Mouse (Mus musculus): ENCODE data around the gene Cd44. TPM values are rescaled to one million over a fixed set of nuclear protein-coding genes. Genes with fewer than 3 reads are reported as not detected.

Gene Cd44
- total RNA-seq, 1 experiment from 2014 or later, result 371 TPM

DNA sequence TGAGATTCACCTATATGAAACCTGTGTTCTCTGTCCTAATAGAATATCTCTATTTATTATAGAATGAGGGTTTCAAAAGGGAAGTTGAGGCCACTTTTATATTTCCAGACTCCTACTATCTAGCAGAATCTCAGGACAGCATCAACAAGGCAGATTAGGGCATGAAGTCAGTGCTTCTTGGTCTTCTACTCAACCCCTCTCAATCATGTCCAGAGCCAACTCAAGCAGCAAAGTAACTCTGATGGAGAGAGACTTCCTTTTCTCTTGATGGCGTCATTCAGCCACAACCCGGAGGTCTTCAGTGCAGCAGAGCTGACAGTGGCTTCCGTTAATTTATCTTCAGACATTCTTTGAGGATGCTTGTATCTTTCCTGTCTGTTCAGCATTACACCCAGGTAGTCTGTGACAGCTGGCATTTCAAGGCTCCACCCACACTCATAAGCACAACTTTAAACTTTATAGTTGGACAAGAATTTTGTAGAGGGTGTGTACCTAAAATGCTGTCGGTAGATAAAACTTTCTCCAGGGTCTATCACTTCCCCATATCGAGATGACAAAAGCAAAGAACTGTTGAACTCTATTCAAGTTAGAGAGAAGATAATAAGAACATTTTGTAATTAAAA lies 52.5 kb downstream of the Cd44 start:
- ATAC-seq (replicated peaks; ENCODE audit: insufficient number of reproducible peaks, low FRiP score, low TSS enrichment, poor library complexity, severe bottlenecking), result 0 out of 2 replicates have a peak, but pooled peaks have one; percentile 42

DNA sequence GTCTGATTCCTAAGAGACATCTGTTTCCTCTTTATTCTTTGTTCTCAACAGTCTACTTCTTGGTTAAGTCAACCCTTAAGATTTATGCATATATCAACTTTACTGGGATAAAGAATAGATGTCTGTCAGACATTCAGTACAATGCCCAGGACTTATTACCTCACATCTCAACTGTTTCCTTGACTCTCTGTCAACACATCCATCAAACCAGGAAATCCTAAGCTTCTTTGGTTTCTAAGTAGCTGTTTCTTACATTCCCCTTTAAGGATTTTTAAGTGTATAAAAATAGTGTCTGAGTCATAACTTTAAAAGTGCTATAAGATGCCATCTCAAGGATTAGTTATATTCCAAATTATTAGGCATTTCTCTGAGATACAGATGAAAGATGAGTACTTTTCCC lies 60.2 kb downstream of the Cd44 start:
- no peak for ATAC-seq (replicated peaks; ENCODE audit: insufficient number of reproducible peaks, low FRiP score, low TSS enrichment, poor library complexity, severe bottlenecking)

DNA sequence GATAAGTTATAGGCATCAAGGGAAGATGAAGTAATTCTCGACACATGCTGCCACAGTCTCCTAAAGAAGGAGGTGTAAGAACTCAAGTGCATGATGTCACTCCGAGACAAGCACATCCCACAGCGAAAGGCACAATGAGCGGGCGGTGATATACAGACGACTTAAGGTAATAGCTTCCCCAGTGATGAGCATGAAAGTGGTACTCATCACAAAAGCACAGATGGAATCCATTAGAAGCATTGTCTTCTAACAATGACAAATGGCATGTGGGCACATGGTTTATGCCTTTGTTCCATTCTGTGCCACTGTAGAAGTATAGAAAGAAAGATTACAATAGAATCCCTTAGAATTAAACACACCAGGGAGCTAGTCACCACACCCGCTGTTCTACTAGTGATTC lies 63.3 kb downstream of the Cd44 start:
- ATAC-seq (replicated peaks; ENCODE audit: insufficient number of reproducible peaks, low FRiP score, low TSS enrichment, poor library complexity, severe bottlenecking), result no peak

DNA sequence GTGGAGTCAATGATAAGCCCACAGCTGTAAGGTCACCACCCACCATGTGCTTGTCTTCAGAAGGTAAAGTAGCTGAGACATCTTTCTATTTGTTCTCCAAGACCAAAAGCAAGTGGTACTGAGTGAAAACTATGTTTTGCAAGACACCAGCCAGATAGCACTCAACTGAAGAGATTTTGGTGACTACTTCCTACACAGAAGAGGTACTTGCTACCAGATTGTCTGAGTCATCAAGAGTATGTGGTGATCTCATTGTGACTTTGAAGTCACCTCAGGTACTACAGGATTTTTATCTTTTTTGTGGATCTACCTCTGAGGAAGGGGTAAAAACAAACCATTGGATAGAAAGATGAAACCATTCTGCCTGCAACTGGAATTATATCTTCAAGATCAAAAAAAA lies 69.9 kb downstream of the Cd44 start:
- no peak for ATAC-seq (replicated peaks; ENCODE audit: insufficient number of reproducible peaks, low FRiP score, low TSS enrichment, poor library complexity, severe bottlenecking)

DNA sequence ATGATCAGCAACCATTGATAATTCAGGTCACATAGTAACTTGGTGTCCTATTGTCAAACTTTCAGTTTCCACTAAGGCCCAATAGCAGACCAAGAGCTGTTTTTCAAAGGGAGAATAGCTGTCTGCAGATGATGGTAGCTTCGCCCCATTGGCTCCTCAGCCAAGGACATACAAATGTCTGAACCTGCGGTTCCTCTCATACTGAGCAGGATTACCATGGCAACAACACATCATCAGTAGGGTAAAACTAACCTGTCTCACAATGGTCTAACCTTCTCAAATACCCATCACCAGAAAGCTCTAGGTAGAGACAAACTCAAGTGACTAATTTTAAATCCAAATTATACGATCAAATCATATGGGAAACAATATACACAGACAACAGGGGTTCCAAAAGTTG lies 72.3 kb downstream of the Cd44 start:
- ATAC-seq (replicated peaks; ENCODE audit: insufficient number of reproducible peaks, low FRiP score, low TSS enrichment, poor library complexity, severe bottlenecking), result peak; percentile 85

GRCm38 (mm10) chr2:102828381-102828780 lies 73.1 kb downstream of the Cd44 start:
- no peak for ATAC-seq (replicated peaks; ENCODE audit: insufficient number of reproducible peaks, low FRiP score, low TSS enrichment, poor library complexity, severe bottlenecking)

- no peak for ATAC-seq (replicated peaks; ENCODE audit: insufficient number of reproducible peaks, low FRiP score, low TSS enrichment, poor library complexity, severe bottlenecking)
Observed at GRCm38 (mm10) chr2:102827841-102828240, 73.6 kb downstream of the Cd44 start.

GRCm38 (mm10) chr2:102825961-102826633 lies 75.4 kb downstream of the Cd44 start:
- no peak for ATAC-seq (replicated peaks; ENCODE audit: insufficient number of reproducible peaks, low FRiP score, low TSS enrichment, poor library complexity, severe bottlenecking)

DNA sequence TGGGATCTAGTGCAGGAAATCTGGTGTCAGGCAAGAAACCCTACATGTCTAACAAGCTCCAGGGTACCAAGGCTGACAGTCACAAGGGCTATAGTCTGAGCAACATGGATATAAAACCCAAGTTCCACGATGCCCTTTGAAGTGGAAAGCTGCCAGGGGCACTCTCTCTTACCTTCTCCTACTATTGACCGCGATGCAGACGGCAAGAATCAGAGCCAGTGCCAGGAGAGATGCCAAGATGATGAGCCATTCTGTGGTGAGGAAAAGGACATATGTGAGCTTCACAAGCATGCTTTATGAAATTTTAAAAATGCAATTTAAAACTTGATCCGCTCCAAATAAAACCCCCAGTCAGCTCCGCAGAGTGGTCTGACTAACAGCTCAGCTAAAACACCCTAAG lies 79.4 kb downstream of the Cd44 start:
- no peak for ATAC-seq (replicated peaks; ENCODE audit: insufficient number of reproducible peaks, low FRiP score, low TSS enrichment, poor library complexity, severe bottlenecking)

- no peak for ATAC-seq (replicated peaks; ENCODE audit: insufficient number of reproducible peaks, low FRiP score, low TSS enrichment, poor library complexity, severe bottlenecking)
Observed at GRCm38 (mm10) chr2:102820790-102821189, 80.7 kb downstream of the Cd44 start.

- no peak for ATAC-seq (replicated peaks; ENCODE audit: insufficient number of reproducible peaks, low FRiP score, low TSS enrichment, poor library complexity, severe bottlenecking)
Observed at GRCm38 (mm10) chr2:102820225-102820711, 81.2 kb downstream of the Cd44 start.

DNA sequence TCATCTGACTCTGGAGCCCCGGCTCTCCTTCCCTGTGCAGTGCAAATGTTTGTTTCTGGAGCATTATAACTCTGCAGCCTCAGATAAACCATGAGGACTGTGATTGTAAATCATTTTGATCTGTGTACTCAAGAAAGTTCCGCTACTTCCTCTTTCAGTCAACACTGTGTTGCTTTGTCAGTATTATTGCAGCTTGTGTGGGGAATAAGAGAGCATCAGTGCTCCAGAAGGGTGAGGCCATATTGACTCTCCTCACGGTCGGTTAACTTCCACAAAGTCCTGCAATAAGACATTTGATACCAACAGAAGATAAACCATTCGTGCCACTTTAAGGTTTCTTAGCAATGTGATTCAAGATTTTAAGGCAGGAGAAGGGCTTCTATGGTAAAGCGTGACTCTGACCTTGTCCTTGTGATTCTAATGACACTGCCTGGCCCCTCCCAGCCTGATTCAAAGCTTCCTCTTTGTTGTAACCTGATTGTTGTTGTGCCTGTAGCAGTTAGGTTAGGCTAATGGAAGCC lies 86.1 kb downstream of the Cd44 start:
- peak; percentile 36; the same call in 1 of the 2 replicates for ATAC-seq (replicated peaks; ENCODE audit: insufficient number of reproducible peaks, low FRiP score, low TSS enrichment, poor library complexity, severe bottlenecking)

DNA sequence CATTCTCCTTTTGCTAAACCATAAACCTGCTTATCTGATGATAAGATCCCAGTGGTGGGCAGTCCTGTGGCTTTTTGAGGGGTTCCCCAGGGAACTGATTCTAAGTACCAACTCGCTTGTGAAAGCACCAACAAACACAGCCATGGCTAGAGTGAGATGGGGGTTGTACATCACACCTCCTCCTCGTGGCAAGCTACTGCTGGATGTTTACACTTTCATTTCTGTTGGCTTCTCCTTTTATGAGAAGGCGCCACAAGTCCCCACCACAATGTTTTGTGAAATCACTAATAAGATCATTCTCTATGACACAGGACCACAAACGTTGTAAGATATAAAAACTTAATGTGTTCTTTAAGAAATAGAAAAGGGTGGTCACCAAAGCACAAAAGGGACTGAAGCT lies 88.7 kb downstream of the Cd44 start:
- 0 out of 2 replicates have a peak, but pooled peaks have one; percentile 44 for ATAC-seq (replicated peaks; ENCODE audit: insufficient number of reproducible peaks, low FRiP score, low TSS enrichment, poor library complexity, severe bottlenecking)

DNA sequence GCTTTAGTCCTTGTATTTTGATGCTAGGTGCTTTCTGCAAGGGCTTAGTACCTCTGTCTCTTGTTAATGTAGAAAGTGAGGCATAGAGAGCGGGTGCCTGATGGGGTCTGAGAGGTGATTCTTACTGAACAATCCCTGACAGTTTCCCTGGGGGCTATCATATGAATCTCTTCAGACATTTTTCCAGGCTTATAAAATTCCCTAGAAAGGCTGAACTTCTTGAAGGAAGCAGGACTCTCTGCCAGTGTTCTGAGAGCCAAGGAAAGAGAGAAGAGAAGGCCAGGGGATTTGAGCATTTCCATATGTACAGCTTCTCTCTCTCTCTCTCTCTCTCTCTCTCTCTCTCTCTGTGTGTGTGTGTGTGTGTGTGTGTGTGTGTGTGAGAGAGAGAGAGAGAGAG lies 92.0 kb downstream of the Cd44 start:
- ATAC-seq (replicated peaks; ENCODE audit: insufficient number of reproducible peaks, low FRiP score, low TSS enrichment, poor library complexity, severe bottlenecking), result no peak

DNA sequence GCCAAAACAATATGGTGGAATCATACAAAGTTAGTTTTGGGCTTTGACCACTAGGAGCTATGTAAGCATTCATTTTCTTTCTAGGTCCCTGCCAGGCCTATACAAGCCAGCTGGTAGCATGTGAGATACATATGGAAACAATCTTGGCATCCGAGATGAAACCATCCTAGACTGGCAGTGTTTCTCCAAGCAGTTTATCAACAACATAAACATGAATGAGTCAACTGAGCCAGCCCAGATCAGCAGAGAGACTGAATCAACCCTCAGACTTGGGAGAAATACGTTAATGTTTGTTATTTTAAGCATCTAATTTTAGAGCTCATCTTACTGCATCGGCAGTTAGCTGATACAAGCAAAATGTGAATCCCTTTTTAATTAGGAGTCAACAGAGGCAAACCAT lies 93.8 kb downstream of the Cd44 start:
- ATAC-seq (replicated peaks; ENCODE audit: insufficient number of reproducible peaks, low FRiP score, low TSS enrichment, poor library complexity, severe bottlenecking), result no peak

DNA sequence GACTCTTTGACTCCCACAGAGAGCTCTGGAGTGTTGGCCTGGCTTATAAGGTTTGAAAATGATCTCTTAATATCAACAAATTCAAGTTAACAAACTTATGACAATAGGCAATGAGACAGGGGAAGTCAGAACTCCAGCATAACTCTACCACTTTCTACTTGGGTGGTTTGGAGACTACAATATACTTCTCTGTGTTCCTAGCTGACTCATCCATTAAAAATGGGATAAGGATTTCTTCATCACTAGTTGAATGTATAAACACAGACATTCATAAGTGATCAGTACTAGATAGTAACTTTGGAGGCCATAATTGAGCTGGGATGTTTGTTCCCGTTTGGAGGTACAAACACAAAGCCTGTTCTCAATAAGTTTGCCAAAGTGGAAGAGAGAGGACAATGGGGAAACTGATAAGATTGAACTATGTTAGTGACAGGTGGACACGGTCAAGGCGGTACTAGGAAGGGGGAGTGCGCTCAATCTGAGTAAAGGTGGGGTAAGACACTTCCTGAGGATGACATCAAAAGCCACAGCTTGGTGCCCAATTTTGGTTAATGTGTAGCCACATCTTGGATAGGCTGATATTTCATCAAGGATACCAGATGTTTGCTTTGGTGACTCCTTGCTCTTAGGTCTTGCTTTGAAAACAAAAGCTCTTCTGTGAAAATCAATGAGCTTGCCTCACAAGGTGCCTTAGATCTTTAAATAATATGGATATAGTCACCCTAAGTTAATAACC lies 95.5 kb downstream of the Cd44 start:
- ATAC-seq (replicated peaks; ENCODE audit: insufficient number of reproducible peaks, low FRiP score, low TSS enrichment, poor library complexity, severe bottlenecking), result no peak

DNA sequence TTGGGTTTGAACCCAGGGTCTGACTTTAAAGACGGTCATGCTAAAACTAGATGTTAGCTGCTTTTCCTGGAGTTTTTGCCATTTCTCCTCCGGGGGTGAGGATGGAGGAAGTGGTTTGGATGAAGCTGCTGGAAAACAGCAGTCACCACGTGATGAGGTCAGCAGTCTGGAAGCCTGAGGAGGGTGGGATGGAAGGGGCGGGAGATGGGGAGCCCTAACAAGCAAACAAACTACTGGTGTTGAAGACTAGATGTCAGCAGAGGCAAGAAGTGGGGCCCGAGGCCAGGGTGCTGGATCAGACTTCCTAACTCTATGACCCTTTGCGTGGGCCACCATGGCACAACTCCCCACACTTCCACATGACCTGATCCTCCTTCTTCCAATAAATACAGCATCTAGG lies 96.2 kb downstream of the Cd44 start:
- ATAC-seq (replicated peaks; ENCODE audit: insufficient number of reproducible peaks, low FRiP score, low TSS enrichment, poor library complexity, severe bottlenecking), result no peak

DNA sequence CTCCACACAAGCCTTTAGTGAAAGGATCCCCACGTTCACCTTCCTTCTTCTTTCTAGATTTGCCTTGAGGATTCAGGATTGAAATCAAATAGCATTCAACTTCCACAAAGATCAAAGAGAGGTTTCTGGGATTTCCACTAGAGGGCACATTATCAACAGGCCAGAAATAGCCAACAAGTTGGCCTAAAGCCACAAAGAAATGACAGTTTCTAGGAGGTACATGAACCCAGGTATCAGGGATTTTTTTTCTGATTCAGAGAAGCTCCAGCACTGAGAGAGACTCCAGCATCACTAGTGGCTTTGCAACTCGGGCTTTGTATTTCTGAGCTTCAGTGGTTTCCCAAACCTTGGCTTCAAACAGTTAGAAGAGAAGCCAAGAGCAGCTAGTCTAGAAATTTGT lies 97.4 kb downstream of the Cd44 start:
- no peak for ATAC-seq (replicated peaks; ENCODE audit: insufficient number of reproducible peaks, low FRiP score, low TSS enrichment, poor library complexity, severe bottlenecking)

DNA sequence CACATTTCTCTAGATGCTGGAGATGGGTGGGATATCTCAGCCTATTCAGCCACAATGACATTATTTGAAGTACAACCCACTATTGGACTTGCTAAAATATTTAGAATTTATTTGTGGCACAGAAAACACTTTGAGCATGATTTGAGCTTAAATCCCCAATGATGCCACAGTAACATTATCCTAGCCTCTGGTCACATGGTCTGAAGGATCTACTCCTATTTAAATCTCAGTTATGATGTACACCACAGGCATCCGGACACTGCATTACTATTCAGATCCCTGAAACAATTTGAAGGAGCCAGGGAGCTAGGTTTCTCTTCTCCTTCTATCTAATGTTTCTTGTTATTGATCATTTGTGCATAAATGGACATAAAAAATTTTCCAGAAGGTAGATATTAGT lies 99.6 kb downstream of the Cd44 start:
- ATAC-seq (replicated peaks; ENCODE audit: insufficient number of reproducible peaks, low FRiP score, low TSS enrichment, poor library complexity, severe bottlenecking), result no peak

DNA sequence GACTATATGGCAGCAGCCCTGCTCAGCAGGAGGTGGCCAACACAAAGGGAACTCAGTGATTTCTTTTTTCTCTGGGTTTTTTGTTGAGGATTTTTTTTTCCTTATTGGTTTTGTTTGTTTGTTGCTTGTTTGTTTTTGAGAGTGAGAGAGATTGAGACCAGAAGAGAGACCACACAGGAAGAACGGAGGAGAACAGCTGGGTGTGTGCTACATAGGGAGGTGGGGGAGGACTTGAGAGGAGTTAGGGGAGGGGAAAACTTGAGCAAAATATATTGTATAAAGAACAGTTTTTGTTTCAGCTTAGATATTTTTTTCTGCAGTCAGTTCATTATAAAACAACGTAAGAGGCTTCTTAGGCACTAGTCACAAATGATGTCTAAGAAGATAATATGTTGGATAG lies 103.3 kb downstream of the Cd44 start:
- ATAC-seq (replicated peaks; ENCODE audit: insufficient number of reproducible peaks, low FRiP score, low TSS enrichment, poor library complexity, severe bottlenecking), result no peak
